Mouse (Mus musculus): Measurements from ENCODE around the gene Inpp5d.

DNA sequence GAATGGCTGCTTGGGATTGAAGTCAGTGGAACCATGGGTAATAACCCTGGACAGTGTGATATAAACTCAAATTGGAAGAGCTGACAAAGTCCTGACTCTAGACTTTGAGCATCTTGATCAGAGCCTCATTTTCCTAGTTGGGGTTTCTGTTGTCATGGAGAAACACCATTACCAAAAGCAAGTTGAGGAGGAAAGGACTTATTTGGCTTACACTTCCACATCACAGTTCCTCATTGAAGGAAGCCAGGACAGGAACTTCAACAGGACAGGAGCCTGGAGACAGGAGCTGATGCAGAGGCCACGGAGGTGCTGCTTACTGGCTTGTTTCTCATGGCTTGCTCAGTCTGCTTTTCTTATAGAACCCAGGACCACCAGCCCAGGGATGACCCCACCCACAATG, 31.3 kb downstream of the Inpp5d start:
- TF ChIP-seq CTCF (IDR thresholded peaks at IDR 0.05; ENCODE audit: extremely low read depth, insufficient read depth, low read length) (no peak), POLR2A (IDR thresholded peaks at IDR 0.05; ENCODE audit: extremely low read depth, insufficient read depth, low read length) (no peak)
